Mouse (Mus musculus): Measurements from ENCODE around the gene Klc4. TPM values are rescaled to one million over a fixed set of nuclear protein-coding genes. Genes with fewer than 3 reads are reported as not detected.

The Klc4 gene
- polyA plus RNA-seq, 1 experiment from 2014 or later: 41.4 TPM

DNA sequence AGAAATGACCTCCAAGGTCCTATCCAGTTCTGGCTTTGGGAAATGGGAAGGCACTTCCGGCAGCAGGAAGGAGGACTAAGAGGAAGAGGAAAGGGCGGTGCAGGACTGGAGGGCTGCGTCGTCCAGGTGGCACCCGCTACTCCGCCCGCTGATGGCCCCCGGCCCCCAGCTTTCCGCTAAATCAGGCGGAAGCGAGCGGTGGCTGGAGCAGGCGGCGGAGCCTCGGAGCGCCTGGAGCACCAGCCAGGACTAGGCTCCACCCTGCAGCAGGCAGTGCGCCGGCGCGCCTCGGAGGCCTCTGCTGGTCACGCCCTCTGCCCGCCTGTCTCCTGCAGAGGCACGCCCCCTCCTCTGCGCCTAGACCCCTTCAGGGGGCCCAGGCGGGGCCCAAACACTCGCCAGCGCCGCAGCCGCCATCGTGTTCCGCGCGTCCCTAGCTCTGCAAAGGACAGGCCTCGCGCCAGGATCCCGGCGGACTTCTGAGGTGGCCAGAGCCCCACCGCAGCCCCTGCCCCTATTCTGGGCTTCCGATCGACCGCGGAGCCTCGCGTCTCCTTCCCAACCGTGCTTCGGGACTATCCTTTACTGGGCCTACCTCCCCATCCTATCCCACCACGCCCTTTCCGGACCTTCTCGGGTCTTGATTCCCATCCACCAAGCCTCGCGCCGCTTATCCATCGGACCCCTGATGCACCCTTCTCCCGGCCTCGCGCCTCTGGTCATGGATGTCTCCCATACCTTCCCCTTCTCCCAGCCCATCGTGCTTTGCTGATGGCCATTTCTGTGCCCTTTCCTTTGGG, 4.6 kb upstream of the Klc4 start, which contains the start of gene Cul7:
Gene Cul7, plus strand, starts transcription at position 106 of the 800 bp plus-strand sequence.
- no peaks in the 10 kb centered on the region for H3K9me3 ChIP-seq
- ATAC-seq (replicated peaks): peak; percentile 95
- H3K4me2 ChIP-seq (replicated peaks): peak within 1 kb of the TSS; percentile 87
- peaks cover 19% of the 10 kb centered on the region; the same call in 1 of the 2 replicates for H3K36me3 ChIP-seq
- peak within 1 kb of the TSS; percentile 92 for H3K27ac ChIP-seq (replicated peaks)
- no peaks in the 10 kb centered on the region for H3K27me3 ChIP-seq
- peaks cover 43% of the 10 kb centered on the region for H3K4me1 ChIP-seq
- peak within 1 kb of the TSS; percentile 73 for H3K4me3 ChIP-seq
- under 1% methylated on average over 58 of the region's 58 CpGs for WGBS
- H3K9ac ChIP-seq (replicated peaks): peak within 1 kb of the TSS; percentile 92

GRCm38 (mm10) chr17:46649811-46650210, 4.0 kb upstream of the Klc4 start:
- Histone ChIP-seq H3K9ac (replicated peaks) (peak overlapping the region; percentile 92), H3K9me3 (no peaks in the 10 kb centered on the region), H3K27me3 (no peaks in the 10 kb centered on the region), H3K4me2 (replicated peaks) (peak overlapping the region; percentile 87), H3K4me3 (peak overlapping the region; percentile 73), H3K4me1 (peaks cover 49% of the 10 kb centered on the region), H3K27ac (replicated peaks) (peak overlapping the region; percentile 92), H3K36me3 (peaks cover 16% of the 10 kb centered on the region; the same call in 1 of the 2 replicates)
- no peak for ATAC-seq (replicated peaks)
- WGBS: 39% methylated on average over 15 of the region's 15 CpGs

- no peaks in the 10 kb centered on the region for H3K27me3 ChIP-seq
- WGBS: 91% methylated on average over 9 of the region's 9 CpGs
- H3K4me1 ChIP-seq: peaks cover 61% of the 10 kb centered on the region
- no peak overlapping the region for H3K27ac ChIP-seq (replicated peaks)
- H3K36me3 ChIP-seq: peaks cover 2% of the 10 kb centered on the region; the same call in 1 of the 2 replicates
- H3K9ac ChIP-seq (replicated peaks): no peak overlapping the region
- no peak for ATAC-seq (replicated peaks)
- no peak overlapping the region for H3K4me3 ChIP-seq
- H3K4me2 ChIP-seq (replicated peaks): no peak overlapping the region
- H3K9me3 ChIP-seq: no peaks in the 10 kb centered on the region
Observed at GRCm38 (mm10) chr17:46648436-46648835, 2.6 kb upstream of the Klc4 start.

- H3K4me3 ChIP-seq: no peak overlapping the region
Observed at GRCm38 (mm10) chr17:46647279-46647678, 1.5 kb upstream of the Klc4 start.

GRCm38 (mm10) chr17:46646322-46646662, 470 bp upstream of the Klc4 start:
- peaks cover 46% of the 10 kb centered on the region for H3K4me1 ChIP-seq
- peak overlapping the region; percentile 95 for H3K27ac ChIP-seq (replicated peaks)
- no peak for ATAC-seq (replicated peaks)
- peak overlapping the region; percentile 94 for H3K4me2 ChIP-seq (replicated peaks)
- H3K27me3 ChIP-seq: no peaks in the 10 kb centered on the region
- peak overlapping the region; percentile 99 for H3K4me3 ChIP-seq
- H3K9me3 ChIP-seq: no peaks in the 10 kb centered on the region
- under 1% methylated on average over 19 of the region's 19 CpGs for WGBS
- peaks cover 13% of the 10 kb centered on the region for H3K36me3 ChIP-seq
- H3K9ac ChIP-seq (replicated peaks): peak overlapping the region; percentile 86

More at GRCm38 (mm10) chr17:46647279-46647678, 1.5 kb upstream of the Klc4 start:
- Histone ChIP-seq H3K4me2 (replicated peaks) (no peak overlapping the region), H3K9me3 (no peaks in the 10 kb centered on the region), H3K36me3 (peaks cover 5% of the 10 kb centered on the region), H3K27ac (replicated peaks) (no peak overlapping the region), H3K4me1 (peaks cover 56% of the 10 kb centered on the region), H3K27me3 (no peaks in the 10 kb centered on the region), H3K9ac (replicated peaks) (peak overlapping the region; percentile 86; the same call in 1 of the 2 replicates)
- no peak for ATAC-seq (replicated peaks)
- 93% methylated on average over 7 of the region's 7 CpGs for WGBS

DNA sequence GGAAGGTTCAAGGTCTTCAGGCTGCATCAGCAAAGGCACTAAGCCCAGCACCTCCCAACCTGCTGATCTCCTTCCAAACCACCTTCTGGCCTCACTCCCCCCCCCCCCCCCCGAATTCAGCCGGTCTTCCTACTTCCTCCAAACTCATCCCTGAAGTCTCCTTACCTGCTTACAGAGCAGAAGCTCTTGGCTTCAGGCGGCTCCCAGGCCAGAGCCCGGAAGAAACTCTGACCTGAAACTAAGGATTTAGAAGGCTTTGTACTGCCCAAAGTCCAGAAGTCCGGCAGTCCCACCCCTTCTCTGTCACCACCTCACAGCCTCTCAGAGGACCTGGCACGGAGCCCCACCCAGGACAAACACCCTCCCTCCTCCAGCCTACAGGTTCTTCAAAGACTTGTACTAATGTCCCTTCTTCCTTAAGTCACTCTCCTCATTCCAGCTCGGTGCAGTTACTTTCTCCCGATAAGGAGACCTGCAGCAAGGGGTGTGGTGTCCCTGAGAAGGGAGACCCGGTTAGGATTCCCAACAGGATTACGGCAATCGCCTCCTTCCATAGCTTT, 826 bp downstream of the Klc4 start:
- ATAC-seq (replicated peaks): no peak
- peak overlapping the region; percentile 99 for H3K4me3 ChIP-seq
- H3K27ac ChIP-seq (replicated peaks): peak overlapping the region; percentile 38
- peaks cover 38% of the 10 kb centered on the region for H3K4me1 ChIP-seq
- peak overlapping the region; percentile 87 for H3K9ac ChIP-seq (replicated peaks)
- H3K36me3 ChIP-seq: peaks cover 25% of the 10 kb centered on the region
- 4% methylated on average over 11 of the region's 11 CpGs for WGBS
- H3K4me2 ChIP-seq (replicated peaks): peak overlapping the region; percentile 92
- no peaks in the 10 kb centered on the region for H3K9me3 ChIP-seq
- no peaks in the 10 kb centered on the region for H3K27me3 ChIP-seq

DNA sequence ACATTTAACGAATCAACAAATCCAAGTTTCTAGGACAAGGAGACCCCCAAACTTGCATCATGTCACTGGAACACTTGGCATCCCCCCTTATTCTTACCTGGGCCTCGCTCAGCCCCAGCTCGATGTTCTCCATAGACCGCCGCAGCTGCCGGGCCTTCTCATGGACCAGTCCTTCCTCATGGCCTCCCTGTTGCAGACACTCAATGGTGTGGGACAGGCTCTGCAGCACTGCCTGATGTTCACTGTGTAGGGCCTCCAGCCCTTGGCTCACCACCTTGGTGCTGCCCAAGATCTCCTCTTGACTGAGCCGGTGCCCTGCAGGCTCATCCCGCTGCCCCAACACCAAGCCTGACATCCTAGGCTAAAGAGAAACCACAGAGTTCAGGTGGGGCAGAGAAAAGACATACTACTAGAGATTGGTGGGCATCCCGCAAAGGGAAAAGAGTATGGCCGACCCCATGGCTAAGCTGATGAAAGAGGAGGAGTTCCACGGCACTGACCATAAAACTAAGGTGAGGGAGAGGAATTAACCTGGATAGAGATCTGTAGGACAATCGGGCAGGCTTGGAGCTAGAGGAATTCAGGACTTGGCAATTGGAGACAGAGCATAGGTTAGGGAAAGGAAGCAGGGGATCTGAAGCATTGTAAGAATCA, 1.5 kb downstream of the Klc4 start:
- ATAC-seq (replicated peaks): no peak
- H3K4me1 ChIP-seq: peaks cover 31% of the 10 kb centered on the region
- H3K9me3 ChIP-seq: no peaks in the 10 kb centered on the region
- H3K9ac ChIP-seq (replicated peaks): peak overlapping the region; percentile 13; the same call in 1 of the 2 replicates
- peaks cover 33% of the 10 kb centered on the region for H3K36me3 ChIP-seq
- peak overlapping the region; percentile 92 for H3K4me2 ChIP-seq (replicated peaks)
- peak overlapping the region; percentile 99 for H3K4me3 ChIP-seq
- no peak overlapping the region for H3K27ac ChIP-seq (replicated peaks)
- 88% methylated on average over 12 of the region's 12 CpGs for WGBS
- H3K27me3 ChIP-seq: no peaks in the 10 kb centered on the region

GRCm38 (mm10) chr17:46642060-46642459, 3.8 kb downstream of the Klc4 start:
- Histone ChIP-seq H3K4me3 (no peak overlapping the region), H3K9me3 (no peaks in the 10 kb centered on the region), H3K4me1 (peaks cover 33% of the 10 kb centered on the region), H3K36me3 (peaks cover 39% of the 10 kb centered on the region), H3K27ac (replicated peaks) (no peak overlapping the region), H3K9ac (replicated peaks) (no peak overlapping the region), H3K27me3 (no peaks in the 10 kb centered on the region), H3K4me2 (replicated peaks) (no peak overlapping the region)
- ATAC-seq (replicated peaks): no peak
- WGBS: 91% methylated on average over 17 of the region's 17 CpGs

- no peak overlapping the region for H3K27ac ChIP-seq (replicated peaks)
- H3K27me3 ChIP-seq: no peaks in the 10 kb centered on the region
- no peak overlapping the region for H3K9ac ChIP-seq (replicated peaks)
- WGBS: 86% methylated on average over 9 of the region's 9 CpGs
- H3K4me2 ChIP-seq (replicated peaks): no peak overlapping the region
- peaks cover 43% of the 10 kb centered on the region for H3K36me3 ChIP-seq
- ATAC-seq (replicated peaks): no peak
- H3K4me3 ChIP-seq: no peak overlapping the region
- H3K9me3 ChIP-seq: no peaks in the 10 kb centered on the region
- H3K4me1 ChIP-seq: peaks cover 32% of the 10 kb centered on the region
Observed at GRCm38 (mm10) chr17:46639929-46640328, 5.9 kb downstream of the Klc4 start.

DNA sequence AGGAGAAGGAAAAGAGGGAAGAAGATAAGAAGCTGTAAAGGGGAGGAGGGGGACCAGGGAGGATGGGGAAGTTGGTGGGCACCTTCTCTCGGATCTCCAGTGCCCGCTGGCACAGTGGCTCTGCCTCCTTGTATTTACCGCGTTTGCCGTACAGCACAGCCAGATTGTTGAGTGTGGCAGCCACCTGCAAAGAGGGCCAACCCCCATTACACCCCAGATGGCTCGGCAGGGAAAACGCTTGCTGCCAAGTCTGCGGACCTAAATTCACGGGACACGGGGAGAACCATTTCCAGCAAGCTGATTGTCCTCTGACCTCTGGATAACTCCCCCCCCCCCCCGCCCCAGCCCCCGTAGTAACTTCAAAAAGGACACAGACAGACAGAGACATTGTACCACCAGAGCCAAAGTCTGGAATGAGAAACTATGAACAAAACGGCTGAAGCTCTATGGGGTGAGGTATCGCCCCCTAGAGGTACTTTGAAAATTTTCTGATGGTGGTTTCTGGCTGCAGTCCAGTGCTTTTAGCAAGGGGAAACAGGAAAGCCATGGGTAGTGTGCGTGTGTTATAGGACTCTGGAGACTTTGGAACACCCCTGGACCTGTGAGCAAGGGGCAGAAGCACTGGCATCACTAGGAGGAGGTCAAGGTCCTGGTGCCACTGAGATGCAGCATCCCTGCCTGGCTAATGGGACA, 8.8 kb downstream of the Klc4 start:
- Histone ChIP-seq H3K4me1 (peaks cover 16% of the 10 kb centered on the region), H3K27ac (replicated peaks) (peak overlapping the region; percentile 66), H3K9me3 (no peaks in the 10 kb centered on the region), H3K27me3 (no peaks in the 10 kb centered on the region), H3K36me3 (peaks cover 43% of the 10 kb centered on the region), H3K4me2 (replicated peaks) (peak overlapping the region; percentile 18; the same call in 1 of the 2 replicates), H3K9ac (replicated peaks) (0 out of 2 replicates have a peak overlapping the region, but pooled peaks have one; percentile 5), H3K4me3 (peak overlapping the region; percentile 7; the same call in 1 of the 2 replicates)
- peak; percentile 79 for ATAC-seq (replicated peaks)
- WGBS: 11% methylated on average over 15 of the region's 15 CpGs

DNA sequence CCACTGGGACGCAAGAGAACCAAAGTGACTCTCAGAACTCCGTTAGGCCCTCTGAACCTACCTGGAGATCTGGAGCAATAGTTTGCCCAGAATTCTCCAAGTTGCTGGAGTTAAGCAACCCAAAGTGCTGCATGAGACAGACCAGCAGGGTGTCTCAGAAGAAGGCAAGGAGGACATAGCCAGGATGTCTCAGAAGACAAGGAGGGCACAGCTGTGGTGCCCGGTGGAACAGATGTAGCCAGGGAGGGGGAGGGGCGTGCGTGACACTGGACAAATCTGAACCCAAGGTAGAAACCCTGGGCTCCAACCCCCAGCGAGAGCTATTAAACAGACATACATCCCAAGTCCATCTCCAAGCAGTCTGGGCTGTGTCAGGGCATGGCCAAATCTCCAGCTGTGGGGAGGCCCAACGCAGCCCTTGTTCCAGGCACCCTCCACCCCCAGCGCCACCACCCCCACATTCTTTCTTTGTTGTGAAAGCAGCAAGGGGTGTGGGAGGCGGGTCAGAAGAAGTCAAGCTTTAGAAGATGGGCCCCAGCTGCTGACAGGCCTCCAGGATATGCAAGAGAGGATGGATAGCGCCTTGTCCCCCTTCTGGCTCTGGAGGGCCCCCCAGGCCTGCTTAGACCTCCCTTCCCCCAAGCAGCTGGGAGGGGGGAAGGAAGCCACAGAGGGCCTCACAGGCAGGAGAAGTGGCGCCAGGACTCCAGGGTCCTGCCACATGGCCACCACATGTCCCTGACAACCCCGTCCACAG, 16.0 kb downstream of the Klc4 start:
- ATAC-seq (replicated peaks): peak; percentile 62
- peaks cover 10% of the 10 kb centered on the region; the same call in 1 of the 2 replicates for H3K36me3 ChIP-seq

More for the DNA sequence above, 16.0 kb downstream of the Klc4 start:
- WGBS: 16% methylated on average over 12 of the region's 12 CpGs
- Histone ChIP-seq H3K27me3 (no peaks in the 10 kb centered on the region), H3K4me2 (replicated peaks) (peak overlapping the region; percentile 78), H3K27ac (replicated peaks) (peak overlapping the region; percentile 89), H3K4me3 (peak overlapping the region; percentile 68), H3K9me3 (no peaks in the 10 kb centered on the region), H3K4me1 (peaks cover 33% of the 10 kb centered on the region), H3K9ac (replicated peaks) (peak overlapping the region; percentile 18; the same call in 1 of the 2 replicates)
